Mouse (Mus musculus) heart, postnatal 0 days (tissue): ENCODE data around the gene Swap70.

Source experiments
- CTCF ChIP-seq: IDR thresholded peaks from 2 replicates; pipeline ENCODE4 v1.5.1; 2016; ENCODE audit warnings: antibody characterized with exemption, control low read depth, low read depth
- EP300 ChIP-seq: IDR thresholded peaks from 2 replicates; pipeline ENCODE4 v1.6.1; 2016; ENCODE audit warnings: antibody characterized with exemption, low read depth

GRCm38 (mm10) chr7:110281435-110282256 lies 60.1 kb downstream of the Swap70 start:
- TF ChIP-seq CTCF: no peak
- no peak for TF ChIP-seq EP300
